Mouse (Mus musculus): ENCODE measurements at regions not wholly inside any gene's neighbourhood (a gene's known extent, or its start where the extent isn't known, plus 50 kb on each side); places are given as distances from the start of the nearest gene placed in this dataset.

GRCm38 (mm10) chr8:93729124-93729930 lies 80.4 kb upstream of the Gnao1 start:
- Histone ChIP-seq H3K4me3 (ENCODE audit: low read depth, low read length) (no peak overlapping the region), H3K4me2 (replicated peaks; ENCODE audit: low read depth) (no peak overlapping the region), H3K36me3 (ENCODE audit: control insufficient read depth, insufficient read depth) (no peaks in the 10 kb centered on the region), H3K4me1 (replicated peaks; ENCODE audit: control insufficient read depth, insufficient read depth, low read length) (no peaks in the 10 kb centered on the region), H3K27me3 (replicated peaks; ENCODE audit: control insufficient read depth, insufficient read depth, low read length) (no peaks in the 10 kb centered on the region), H3K9me3 (ENCODE audit: control insufficient read depth) (no peaks in the 10 kb centered on the region), H3K9ac (ENCODE audit: low read depth, low read length) (no peak overlapping the region), H3K27ac (ENCODE audit: low read depth, low read length) (no peak overlapping the region)
- no peak for ATAC-seq
- 80% methylated on average over 15 of the region's 15 CpGs for WGBS
- TF ChIP-seq CTCF (IDR thresholded peaks at IDR 0.05; ENCODE audit: low read depth): no peak

GRCm38 (mm10) chr8:93730738-93731700 lies 78.7 kb upstream of the Gnao1 start:
- H3K27me3 ChIP-seq (replicated peaks; ENCODE audit: control insufficient read depth, insufficient read depth, low read length): no peaks in the 10 kb centered on the region
- H3K36me3 ChIP-seq (ENCODE audit: control insufficient read depth, insufficient read depth): no peaks in the 10 kb centered on the region
- 78% methylated on average over 14 of the region's 14 CpGs for WGBS

GRCm38 (mm10) chr8:93734818-93735217 lies 74.9 kb upstream of the Gnao1 start:
- no peak overlapping the region for H3K27ac ChIP-seq (ENCODE audit: low read depth, low read length)
- TF ChIP-seq CTCF (IDR thresholded peaks at IDR 0.05; ENCODE audit: low read depth): no peak
- H3K4me2 ChIP-seq (replicated peaks; ENCODE audit: low read depth): no peak overlapping the region
- no peaks in the 10 kb centered on the region for H3K36me3 ChIP-seq (ENCODE audit: control insufficient read depth, insufficient read depth)
- 64% methylated on average over 4 of the region's 4 CpGs for WGBS
- no peaks in the 10 kb centered on the region for H3K9me3 ChIP-seq (ENCODE audit: control insufficient read depth)
- no peak overlapping the region for H3K4me3 ChIP-seq (ENCODE audit: low read depth, low read length)
- no peak overlapping the region for H3K9ac ChIP-seq (ENCODE audit: low read depth, low read length)
- no peak for ATAC-seq
- H3K4me1 ChIP-seq (replicated peaks; ENCODE audit: control insufficient read depth, insufficient read depth, low read length): no peaks in the 10 kb centered on the region
- H3K27me3 ChIP-seq (replicated peaks; ENCODE audit: control insufficient read depth, insufficient read depth, low read length): no peaks in the 10 kb centered on the region

More at GRCm38 (mm10) chr8:93730738-93731700, 78.7 kb upstream of the Gnao1 start:
- TF ChIP-seq CTCF (IDR thresholded peaks at IDR 0.05; ENCODE audit: low read depth): no peak
- no peaks in the 10 kb centered on the region for H3K4me1 ChIP-seq (replicated peaks; ENCODE audit: control insufficient read depth, insufficient read depth, low read length)
- no peak overlapping the region for H3K4me2 ChIP-seq (replicated peaks; ENCODE audit: low read depth)
- H3K4me3 ChIP-seq (ENCODE audit: low read depth, low read length): no peak overlapping the region
- H3K9ac ChIP-seq (ENCODE audit: low read depth, low read length): no peak overlapping the region
- H3K9me3 ChIP-seq (ENCODE audit: control insufficient read depth): no peaks in the 10 kb centered on the region
- no peak overlapping the region for H3K27ac ChIP-seq (ENCODE audit: low read depth, low read length)
- no peak for ATAC-seq

- 76% methylated on average over 3 of the region's 3 CpGs for WGBS
- TF ChIP-seq CTCF (IDR thresholded peaks at IDR 0.05; ENCODE audit: low read depth): no peak
- ATAC-seq: no peak
Observed at GRCm38 (mm10) chr8:93740281-93740680, 69.5 kb upstream of the Gnao1 start.

GRCm38 (mm10) chr8:93748720-93749119 lies 61.0 kb upstream of the Gnao1 start:
- no peak for ATAC-seq
- Histone ChIP-seq H3K4me2 (replicated peaks; ENCODE audit: low read depth) (no peak overlapping the region), H3K9me3 (ENCODE audit: control insufficient read depth) (no peaks in the 10 kb centered on the region), H3K27ac (ENCODE audit: low read depth, low read length) (no peak overlapping the region), H3K4me3 (ENCODE audit: low read depth, low read length) (no peak overlapping the region), H3K4me1 (replicated peaks; ENCODE audit: control insufficient read depth, insufficient read depth, low read length) (no peaks in the 10 kb centered on the region), H3K9ac (ENCODE audit: low read depth, low read length) (no peak overlapping the region), H3K27me3 (replicated peaks; ENCODE audit: control insufficient read depth, insufficient read depth, low read length) (no peaks in the 10 kb centered on the region), H3K36me3 (ENCODE audit: control insufficient read depth, insufficient read depth) (no peaks in the 10 kb centered on the region)
- no peak for TF ChIP-seq CTCF (IDR thresholded peaks at IDR 0.05; ENCODE audit: low read depth)
- WGBS: 59% methylated on average over 1 of the region's 1 CpGs

More at GRCm38 (mm10) chr8:93740281-93740680, 69.5 kb upstream of the Gnao1 start:
- Histone ChIP-seq H3K27ac (ENCODE audit: low read depth, low read length) (no peak overlapping the region), H3K4me3 (ENCODE audit: low read depth, low read length) (no peak overlapping the region), H3K27me3 (replicated peaks; ENCODE audit: control insufficient read depth, insufficient read depth, low read length) (no peaks in the 10 kb centered on the region), H3K9ac (ENCODE audit: low read depth, low read length) (no peak overlapping the region), H3K36me3 (ENCODE audit: control insufficient read depth, insufficient read depth) (no peaks in the 10 kb centered on the region), H3K4me2 (replicated peaks; ENCODE audit: low read depth) (no peak overlapping the region), H3K4me1 (replicated peaks; ENCODE audit: control insufficient read depth, insufficient read depth, low read length) (no peaks in the 10 kb centered on the region), H3K9me3 (ENCODE audit: control insufficient read depth) (no peaks in the 10 kb centered on the region)

GRCm38 (mm10) chr8:93750921-93751320 lies 58.8 kb upstream of the Gnao1 start:
- H3K36me3 ChIP-seq (ENCODE audit: control insufficient read depth, insufficient read depth): no peaks in the 10 kb centered on the region
- WGBS: 87% methylated on average over 2 of the region's 2 CpGs
- no peak overlapping the region for H3K27ac ChIP-seq (ENCODE audit: low read depth, low read length)
- no peaks in the 10 kb centered on the region for H3K9me3 ChIP-seq (ENCODE audit: control insufficient read depth)
- TF ChIP-seq CTCF (IDR thresholded peaks at IDR 0.05; ENCODE audit: low read depth): no peak
- no peaks in the 10 kb centered on the region for H3K27me3 ChIP-seq (replicated peaks; ENCODE audit: control insufficient read depth, insufficient read depth, low read length)
- H3K4me2 ChIP-seq (replicated peaks; ENCODE audit: low read depth): no peak overlapping the region
- no peak for ATAC-seq
- H3K4me1 ChIP-seq (replicated peaks; ENCODE audit: control insufficient read depth, insufficient read depth, low read length): no peaks in the 10 kb centered on the region
- no peak overlapping the region for H3K4me3 ChIP-seq (ENCODE audit: low read depth, low read length)
- no peak overlapping the region for H3K9ac ChIP-seq (ENCODE audit: low read depth, low read length)

Measured in intestine, postnatal 0 days (tissue).